Mouse (Mus musculus): Measurements from ENCODE around the gene Hs3st1. TPM values are rescaled to one million over a fixed set of nuclear protein-coding genes. Genes with fewer than 3 reads are reported as not detected.

Gene Hs3st1
- polyA plus RNA-seq, 1 experiment from 2014 or later = 3.0 TPM

- no peak for ATAC-seq (ENCODE audit: insufficient read depth)
- WGBS = 73% methylated on average over 8 of the region's 8 CpGs
These were observed 6.6 kb upstream of the Hs3st1 start for GRCm38 (mm10) chr5:39761682-39762456.

GRCm38 (mm10) chr5:39758890-39759475, 3.7 kb upstream of the Hs3st1 start:
- peak; percentile 59 for DNase-seq

More at GRCm38 (mm10) chr5:39761682-39762456, 6.6 kb upstream of the Hs3st1 start:
- Histone ChIP-seq H3K27me3 (ENCODE audit: insufficient read depth, low read length) (no peaks in the 10 kb centered on the region), H3K9me3 (ENCODE audit: low read depth, low read length) (no peaks in the 10 kb centered on the region), H3K9ac (no peak overlapping the region), H3K36me3 (ENCODE audit: insufficient read depth) (no peaks in the 10 kb centered on the region), H3K27ac (ENCODE audit: low read depth) (no peak overlapping the region), H3K4me3 (ENCODE audit: low read depth, low read length) (no peak overlapping the region), H3K4me1 (ENCODE audit: insufficient read depth) (no peaks in the 10 kb centered on the region), H3K4me2 (no peak overlapping the region)
- no peak for TF ChIP-seq CTCF (IDR thresholded peaks at IDR 0.05; ENCODE audit: low read depth)
- no peak for DNase-seq

GRCm38 (mm10) chr5:39736843-39737242, 18.4 kb downstream of the Hs3st1 start:
- Histone ChIP-seq H3K9me3 (ENCODE audit: low read depth, low read length) (no peaks in the 10 kb centered on the region), H3K27ac (ENCODE audit: low read depth) (no peak overlapping the region), H3K4me2 (no peak overlapping the region), H3K4me3 (ENCODE audit: low read depth, low read length) (no peak overlapping the region), H3K9ac (no peak overlapping the region), H3K4me1 (ENCODE audit: insufficient read depth) (no peaks in the 10 kb centered on the region), H3K27me3 (ENCODE audit: insufficient read depth, low read length) (no peaks in the 10 kb centered on the region), H3K36me3 (ENCODE audit: insufficient read depth) (no peaks in the 10 kb centered on the region)
- DNase-seq (no peak), ATAC-seq (ENCODE audit: insufficient read depth) (no peak)
- TF ChIP-seq CTCF (IDR thresholded peaks at IDR 0.05; ENCODE audit: low read depth) = no peak
- WGBS = 88% methylated on average over 2 of the region's 2 CpGs

More at GRCm38 (mm10) chr5:39758890-39759475, 3.7 kb upstream of the Hs3st1 start:
- Histone ChIP-seq H3K36me3 (ENCODE audit: insufficient read depth) (no peaks in the 10 kb centered on the region), H3K27ac (ENCODE audit: low read depth) (no peak overlapping the region), H3K9ac (no peak overlapping the region), H3K4me2 (no peak overlapping the region), H3K4me1 (ENCODE audit: insufficient read depth) (no peaks in the 10 kb centered on the region), H3K27me3 (ENCODE audit: insufficient read depth, low read length) (no peaks in the 10 kb centered on the region), H3K9me3 (ENCODE audit: low read depth, low read length) (no peaks in the 10 kb centered on the region), H3K4me3 (ENCODE audit: low read depth, low read length) (no peak overlapping the region)
- ATAC-seq (ENCODE audit: insufficient read depth) = no peak; the same call in 1 of the 2 replicates
- WGBS = 69% methylated on average over 2 of the region's 2 CpGs
- no peak for TF ChIP-seq CTCF (IDR thresholded peaks at IDR 0.05; ENCODE audit: low read depth)

DNA sequence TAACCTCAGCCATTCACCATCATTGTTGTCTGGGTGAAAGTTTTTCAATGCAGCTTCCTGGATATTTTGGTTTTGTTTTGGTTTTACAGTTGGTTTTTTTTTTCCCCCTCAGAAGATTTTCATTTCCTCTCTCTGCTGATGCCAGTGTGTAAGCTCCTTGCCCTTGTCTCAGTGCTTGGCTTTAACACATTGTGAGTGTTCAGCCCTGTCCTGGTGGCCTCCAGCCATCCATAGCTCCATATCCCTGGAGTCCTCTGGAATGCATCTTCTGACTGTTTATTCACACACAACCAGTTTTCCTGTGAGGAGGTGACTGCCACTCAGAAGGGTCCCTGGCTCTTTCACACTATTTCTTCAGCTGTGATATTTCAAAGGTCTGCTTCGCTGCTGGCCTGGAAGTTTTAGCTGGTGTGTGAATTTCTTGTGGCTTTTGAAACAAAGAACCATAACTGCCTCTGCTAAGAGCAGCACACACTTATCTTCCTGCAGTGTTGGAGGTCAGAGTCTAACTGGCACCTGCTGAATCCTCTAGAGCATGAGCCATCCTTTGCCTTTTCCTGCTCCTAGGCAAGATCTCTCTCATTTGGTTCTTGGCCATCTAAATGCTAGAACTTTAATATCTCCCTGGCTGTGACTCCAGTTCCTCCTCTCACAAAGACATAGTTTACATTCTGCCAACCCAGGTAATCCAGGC, 21.4 kb downstream of the Hs3st1 start:
- Histone ChIP-seq H3K27me3 (ENCODE audit: insufficient read depth, low read length) (no peaks in the 10 kb centered on the region), H3K36me3 (ENCODE audit: insufficient read depth) (no peaks in the 10 kb centered on the region), H3K9ac (no peak overlapping the region), H3K9me3 (ENCODE audit: low read depth, low read length) (no peaks in the 10 kb centered on the region), H3K4me1 (ENCODE audit: insufficient read depth) (no peaks in the 10 kb centered on the region), H3K4me2 (no peak overlapping the region), H3K4me3 (ENCODE audit: low read depth, low read length) (no peak overlapping the region), H3K27ac (ENCODE audit: low read depth) (no peak overlapping the region)
- TF ChIP-seq CTCF (IDR thresholded peaks at IDR 0.05; ENCODE audit: low read depth) = no peak
- 67% methylated on average over 1 of the region's 1 CpGs for WGBS
- ATAC-seq (ENCODE audit: insufficient read depth) (no peak), DNase-seq (no peak)

DNA sequence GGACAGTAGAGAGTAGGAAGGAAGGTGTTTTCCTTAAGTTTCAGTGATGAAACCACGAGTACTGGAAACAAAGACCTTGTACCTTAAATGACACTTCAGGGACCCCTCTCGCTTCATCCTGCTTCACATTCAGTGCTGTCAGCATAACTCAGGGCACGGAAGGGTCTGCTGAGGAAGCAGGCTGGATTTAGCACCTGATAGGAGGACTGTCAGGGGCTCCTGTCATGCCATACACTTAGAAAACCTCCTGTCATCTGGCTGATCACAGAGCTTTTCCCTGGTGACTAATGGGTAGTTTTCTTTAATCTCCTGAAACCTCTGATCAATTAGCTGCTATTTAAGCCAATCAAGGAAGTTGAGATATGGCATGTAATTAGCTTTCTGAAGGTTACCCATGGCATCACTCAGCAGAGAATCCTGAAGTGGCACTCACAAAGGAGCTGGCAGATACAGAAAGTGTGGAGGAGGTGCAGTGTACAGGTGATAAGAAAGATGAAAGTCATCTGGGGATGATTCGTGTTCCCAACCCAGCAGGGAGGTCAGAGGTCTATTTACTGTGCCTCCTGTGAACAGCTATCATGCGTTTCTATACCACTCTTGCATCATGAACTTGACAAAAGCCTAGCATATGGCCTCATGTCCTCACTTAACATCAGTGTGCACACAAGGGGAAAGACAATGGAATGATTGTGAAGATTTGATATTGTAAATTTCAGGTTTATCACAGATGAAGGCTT, 22.1 kb downstream of the Hs3st1 start:
- no peak for TF ChIP-seq CTCF (IDR thresholded peaks at IDR 0.05; ENCODE audit: low read depth)
- Histone ChIP-seq H3K9me3 (ENCODE audit: low read depth, low read length) (no peaks in the 10 kb centered on the region), H3K27ac (ENCODE audit: low read depth) (no peak overlapping the region), H3K4me3 (ENCODE audit: low read depth, low read length) (no peak overlapping the region), H3K4me1 (ENCODE audit: insufficient read depth) (no peaks in the 10 kb centered on the region), H3K9ac (no peak overlapping the region), H3K27me3 (ENCODE audit: insufficient read depth, low read length) (no peaks in the 10 kb centered on the region), H3K4me2 (no peak overlapping the region), H3K36me3 (ENCODE audit: insufficient read depth) (no peaks in the 10 kb centered on the region)
- 14% methylated on average over 5 of the region's 5 CpGs for WGBS
- ATAC-seq (ENCODE audit: insufficient read depth) = no peak
- no peak for DNase-seq

GRCm38 (mm10) chr5:39715694-39716550, 39.4 kb downstream of the Hs3st1 start:
- Histone ChIP-seq H3K4me1 (ENCODE audit: insufficient read depth) (no peaks in the 10 kb centered on the region), H3K27me3 (ENCODE audit: insufficient read depth, low read length) (no peaks in the 10 kb centered on the region), H3K27ac (ENCODE audit: low read depth) (no peak overlapping the region), H3K4me2 (no peak overlapping the region), H3K9ac (no peak overlapping the region), H3K9me3 (ENCODE audit: low read depth, low read length) (no peaks in the 10 kb centered on the region), H3K36me3 (ENCODE audit: insufficient read depth) (no peaks in the 10 kb centered on the region), H3K4me3 (ENCODE audit: low read depth, low read length) (no peak overlapping the region)
- TF ChIP-seq CTCF (IDR thresholded peaks at IDR 0.05; ENCODE audit: low read depth) = no peak
- no peak for ATAC-seq (ENCODE audit: insufficient read depth)
- DNase-seq = no peak
- 70% methylated on average over 13 of the region's 13 CpGs for whole genome bisulfite sequencing
